Mouse (Mus musculus) lung, postnatal 0 days (tissue): Measurements from ENCODE around the gene Endou.

Experiments
- CTCF ChIP-seq: IDR thresholded peaks from 2 replicates; pipeline ENCODE4 v1.5.1; 2016; ENCODE audit warnings: antibody characterized with exemption, mild to moderate bottlenecking
- EP300 ChIP-seq: IDR thresholded peaks from 2 replicates; pipeline ENCODE4 v1.6.1; 2016; ENCODE audit warnings: antibody characterized with exemption, mild to moderate bottlenecking, control low read depth

- no peak for TF ChIP-seq CTCF
- no peak for TF ChIP-seq EP300
These were observed 25.7 kb downstream of the Endou start, which contains the start of gene Rpap3 for GRCm38 (mm10) chr15:97705211-97706050.
